14 mouse cellular contexts compared by ENCODE assay signal in the genomic region with DNA sequence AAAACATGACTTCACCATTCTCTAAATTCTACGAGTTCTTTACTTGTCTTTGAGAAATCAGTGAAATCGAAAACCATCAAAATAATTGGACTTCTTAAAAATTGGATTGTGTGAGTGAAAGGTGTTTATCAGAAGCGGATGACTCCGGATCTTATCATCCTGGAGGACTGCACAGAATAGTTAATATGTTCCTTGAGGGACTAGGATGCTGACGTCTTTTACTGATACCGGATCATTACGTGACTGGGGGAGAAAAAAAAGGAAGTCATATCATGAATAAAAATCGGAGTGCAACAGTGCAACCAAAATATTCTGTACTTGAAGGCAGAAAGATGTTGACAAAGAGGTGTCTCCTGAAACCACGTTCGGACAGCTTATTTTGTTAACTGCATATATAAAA. TPM values are rescaled to one million over a fixed set of nuclear protein-coding genes. Genes with fewer than 3 reads are reported as not detected.
DNase-seq lines count a peak whose midpoint lies in the region; ATAC-seq lines count a peak whose summit lies in the region.
"Had no signal": no experiment of that assay in that cellular context is flagged by ENCODE, and none has a peak within 500 bp of the region (broad histone marks: within the 10 kb centered on the region; RNA-seq: fewer than 3 reads in every experiment).

A gene (plus strand): TSS at position 301 of the 400 bp plus-strand sequence.

- H3K36me3 ChIP-seq in embryonic facial prominence, embryonic 10.5 days (replicated peaks), result no peaks in the 10 kb centered on the region
- H3K36me3 ChIP-seq in embryonic facial prominence, embryonic 13.5 days, result no peaks in the 10 kb centered on the region
- no peaks in the 10 kb centered on the region for H3K36me3 ChIP-seq in hindbrain, embryonic 14.5 days (replicated peaks; ENCODE audit: control insufficient read depth, insufficient read depth)
- H3K36me3 ChIP-seq in midbrain, embryonic 12.5 days, result no peaks in the 10 kb centered on the region
- H3K36me3 ChIP-seq: embryonic facial prominence, embryonic 15.5 days; heart, embryonic 15.5 days had no signal

- no peak for DNase-seq in embryonic facial prominence, embryonic 10.5 days (ENCODE audit: low spot score)
- DNase-seq in hindbrain, embryonic 14.5 days (ENCODE audit: low spot score), result peak; percentile 47
- no peak for DNase-seq in adipocyte (ENCODE audit: low spot score)
- no peak for DNase-seq in ovary, postnatal 36 days (ENCODE audit: low spot score)
- DNase-seq in adrenal gland, adult 18-20 months (ENCODE audit: low spot score in 2 of 2), result no peak
- DNase-seq: gastrocnemius, postnatal 10 days; kidney, adult 9 months; thymus, adult 2 months had no signal

- H3K9me3 ChIP-seq in embryonic facial prominence, embryonic 10.5 days, result no peaks in the 10 kb centered on the region
- H3K9me3 ChIP-seq in embryonic facial prominence, embryonic 13.5 days, result no peaks in the 10 kb centered on the region
- H3K9me3 ChIP-seq in hindbrain, embryonic 14.5 days (ENCODE audit: control insufficient read depth, low read length), result no peaks in the 10 kb centered on the region
- H3K9me3 ChIP-seq in midbrain, embryonic 12.5 days, result no peaks in the 10 kb centered on the region
- H3K9me3 ChIP-seq: embryonic facial prominence, embryonic 15.5 days; heart, embryonic 15.5 days had no signal

- no peak for ATAC-seq in embryonic facial prominence, embryonic 13.5 days (ENCODE audit: insufficient number of reproducible peaks, insufficient read depth, low FRiP score, low TSS enrichment, low read depth)
- ATAC-seq in hindbrain, embryonic 14.5 days (ENCODE audit: low FRiP score), result no peak
- ATAC-seq in midbrain, embryonic 12.5 days (ENCODE audit: low FRiP score, low read depth), result no peak

- H3K4me2 ChIP-seq in embryonic facial prominence, embryonic 13.5 days, result peak within 1 kb of the TSS; percentile 20; the same call in 1 of the 2 replicates
- H3K4me2 ChIP-seq in hindbrain, embryonic 14.5 days (replicated peaks), result peak within 1 kb of the TSS; percentile 63
- H3K4me2 ChIP-seq in midbrain, embryonic 12.5 days (replicated peaks), result peak within 1 kb of the TSS; percentile 63

- no peak within 1 kb of the TSS for H3K9ac ChIP-seq in embryonic facial prominence, embryonic 13.5 days
- H3K9ac ChIP-seq in hindbrain, embryonic 14.5 days, result peak within 1 kb of the TSS; percentile 61
- H3K9ac ChIP-seq in midbrain, embryonic 12.5 days (replicated peaks), result peak within 1 kb of the TSS; percentile 58
- H3K9ac ChIP-seq: embryonic facial prominence, embryonic 15.5 days; heart, embryonic 15.5 days; lung, embryonic 14.5 days had no signal

- 28% methylated on average over 10 of the region's 10 CpGs for WGBS in embryonic facial prominence, embryonic 10.5 days
- 25% methylated on average over 10 of the region's 10 CpGs for WGBS in embryonic facial prominence, embryonic 13.5 days
- 26% methylated on average over 10 of the region's 10 CpGs for WGBS in hindbrain, embryonic 14.5 days
- WGBS in midbrain, embryonic 12.5 days, result 26% methylated on average over 10 of the region's 10 CpGs

- H3K27me3 ChIP-seq in embryonic facial prominence, embryonic 10.5 days (replicated peaks; ENCODE audit: low read depth, poor library complexity, severe bottlenecking), result peaks cover 70% of the 10 kb centered on the region
- H3K27me3 ChIP-seq in embryonic facial prominence, embryonic 13.5 days, result peaks cover 73% of the 10 kb centered on the region
- H3K27me3 ChIP-seq in hindbrain, embryonic 14.5 days (ENCODE audit: control insufficient read depth, insufficient read depth, low read length), result peaks cover 53% of the 10 kb centered on the region
- H3K27me3 ChIP-seq in midbrain, embryonic 12.5 days, result peaks cover 62% of the 10 kb centered on the region

- peak within 1 kb of the TSS; percentile 54 for H3K4me3 ChIP-seq in embryonic facial prominence, embryonic 10.5 days
- H3K4me3 ChIP-seq in embryonic facial prominence, embryonic 13.5 days, result peak within 1 kb of the TSS; percentile 44; the same call in 1 of the 2 replicates
- H3K4me3 ChIP-seq in hindbrain, embryonic 14.5 days (replicated peaks; ENCODE audit: low read length), result peak within 1 kb of the TSS; percentile 37
- H3K4me3 ChIP-seq in midbrain, embryonic 12.5 days, result peak within 1 kb of the TSS; percentile 45

- H3K4me1 ChIP-seq in embryonic facial prominence, embryonic 10.5 days, result peaks cover 38% of the 10 kb centered on the region
- H3K4me1 ChIP-seq in embryonic facial prominence, embryonic 13.5 days, result peaks cover 32% of the 10 kb centered on the region
- H3K4me1 ChIP-seq in hindbrain, embryonic 14.5 days (replicated peaks; ENCODE audit: control insufficient read depth, insufficient read depth, low read length), result peaks cover 13% of the 10 kb centered on the region; the same call in 1 of the 2 replicates
- peaks cover 34% of the 10 kb centered on the region for H3K4me1 ChIP-seq in midbrain, embryonic 12.5 days

- H3K27ac ChIP-seq in embryonic facial prominence, embryonic 10.5 days (replicated peaks), result no peak within 1 kb of the TSS
- no peak within 1 kb of the TSS for H3K27ac ChIP-seq in embryonic facial prominence, embryonic 13.5 days
- peak within 1 kb of the TSS; percentile 80 for H3K27ac ChIP-seq in hindbrain, embryonic 14.5 days
- H3K27ac ChIP-seq in midbrain, embryonic 12.5 days (replicated peaks), result peak within 1 kb of the TSS; percentile 83
- H3K27ac ChIP-seq: embryonic facial prominence, embryonic 15.5 days; heart, embryonic 15.5 days had no signal

RNA-seq across cellular contexts. Expression of the gene that starts here (rescaled TPM):
- polyA plus RNA-seq in embryonic facial prominence, embryonic 10.5 days (2016; fragmentation: Nextera tagmentation; extraction: Ambion mirVana), result 1.5 and 2.1 TPM in 2 replicates
- polyA plus RNA-seq in embryonic facial prominence, embryonic 13.5 days (2015; fragmentation: Nextera tagmentation; extraction: Ambion mirVana), result 1.00 and 2.0 TPM in 2 replicates
- polyA plus RNA-seq in hindbrain, embryonic 14.5 days (2014; fragmentation: Nextera tagmentation; extraction: Ambion mirVana), result 27.9 and 38.2 TPM in 2 replicates
- 21.5 and 22.5 TPM in 2 replicates for polyA plus RNA-seq in midbrain, embryonic 12.5 days (2016; fragmentation: Nextera tagmentation; extraction: Ambion mirVana)
- total RNA-seq in adrenal gland, adult 18-20 months (2021), result under 1 TPM in 1 of 2 experiments, not detected in 1; 0.96 TPM
- polyA plus RNA-seq: lung, embryonic 14.5 days; spleen, adult 2 months had no signal

Comparison
In these comparisons a context has a peak if more than half of its experiments do, and no peak if none do; other contexts are left out.
1. H3K27ac ChIP-seq: peak in hindbrain, embryonic 14.5 days (single experiment) and midbrain, embryonic 12.5 days (single experiment); none in embryonic facial prominence, embryonic 10.5 days (single experiment) and embryonic facial prominence, embryonic 13.5 days (single experiment).
2. Peak in every context shown above with its lines, with median percentiles within 50 percentile points of each other: H3K4me3 ChIP-seq and H3K4me2 ChIP-seq.